Mouse (Mus musculus) cortical plate, adult 2 months (tissue): ENCODE results near the gene Gm10959.

Experiments
- CTCF ChIP-seq: fragments of 200-500 bp; IDR thresholded peaks from 2 replicates; pipeline ENCODE4 v1.5.1; 2011; ENCODE audit warnings: mild to moderate bottlenecking, control low read depth, low read length; ENCODE audit not compliant: insufficient read depth; ENCODE audit errors: extremely low read depth
- POLR2A ChIP-seq: fragments of 200-500 bp; IDR thresholded peaks from 2 replicates; pipeline ENCODE4 v1.6.1; 2011; ENCODE audit warnings: mild to moderate bottlenecking, low read length, control low read depth; ENCODE audit not compliant: insufficient read depth; ENCODE audit errors: extremely low read depth

DNA sequence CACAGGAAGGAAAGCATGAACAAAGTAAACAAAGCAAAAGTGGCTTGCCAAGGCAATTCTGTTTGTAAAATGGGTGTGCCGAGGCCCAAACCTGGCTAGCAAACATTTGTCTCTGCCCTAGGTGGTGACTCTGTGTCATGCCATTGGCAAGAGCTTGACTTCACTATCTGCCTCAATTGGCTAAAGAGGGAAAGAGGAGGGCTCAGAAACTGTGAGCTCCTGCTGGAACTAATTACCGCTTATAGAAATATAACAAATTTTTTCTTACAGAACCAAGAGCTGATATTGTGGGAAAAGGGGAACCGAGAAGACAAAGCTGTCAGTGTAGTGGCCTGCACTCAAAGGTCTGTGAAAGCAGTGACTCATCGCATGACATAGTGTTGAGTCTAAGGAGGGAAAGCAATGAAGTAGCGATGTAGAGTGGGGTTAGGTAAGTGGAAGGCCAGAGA, 30.8 kb downstream of the Gm10959 start:
- TF ChIP-seq CTCF (no peak), POLR2A (no peak)
